Mouse (Mus musculus): Measurements from ENCODE around the gene Shmt2.

Gene Shmt2

GRCm38 (mm10) chr10:127512813-127513212 lies 9.4 kb downstream of the Shmt2 start:
- DNase-seq (ENCODE audit: extremely low read depth, low read depth, low spot score): no peak

- DNase-seq (ENCODE audit: extremely low read depth, low read depth, low spot score): no peak
Observed at GRCm38 (mm10) chr10:127512307-127512666, 10.0 kb downstream of the Shmt2 start.

- no peak for DNase-seq (ENCODE audit: extremely low read depth, low read depth, low spot score)
Observed at GRCm38 (mm10) chr10:127511634-127512306, 10.5 kb downstream of the Shmt2 start.

GRCm38 (mm10) chr10:127510895-127511617 lies 11.2 kb downstream of the Shmt2 start:
- DNase-seq (ENCODE audit: extremely low read depth, low read depth, low spot score): no peak

- DNase-seq (ENCODE audit: extremely low read depth, low read depth, low spot score): no peak
Observed at GRCm38 (mm10) chr10:127509837-127510701, 12.2 kb downstream of the Shmt2 start.

- no peak for DNase-seq (ENCODE audit: extremely low read depth, low read depth, low spot score)
Observed at GRCm38 (mm10) chr10:127509051-127509836, 13.0 kb downstream of the Shmt2 start.

GRCm38 (mm10) chr10:127508239-127508638 lies 14.0 kb downstream of the Shmt2 start:
- DNase-seq (ENCODE audit: extremely low read depth, low read depth, low spot score): no peak

- no peak for DNase-seq (ENCODE audit: extremely low read depth, low read depth, low spot score)
Observed at GRCm38 (mm10) chr10:127500894-127501893, 21.1 kb downstream of the Shmt2 start, which contains the start of gene Stac3. TSS of gene Stac3 (plus strand) at chr10:127501686.

GRCm38 (mm10) chr10:127500042-127500441 lies 22.2 kb downstream of the Shmt2 start:
- no peak for DNase-seq (ENCODE audit: extremely low read depth, low read depth, low spot score)

GRCm38 (mm10) chr10:127499516-127499915 lies 22.7 kb downstream of the Shmt2 start:
- no peak for DNase-seq (ENCODE audit: extremely low read depth, low read depth, low spot score)

- no peak for DNase-seq (ENCODE audit: extremely low read depth, low read depth, low spot score)
Observed at GRCm38 (mm10) chr10:127496156-127496555, 26.1 kb downstream of the Shmt2 start.

GRCm38 (mm10) chr10:127492118-127492517 lies 30.1 kb downstream of the Shmt2 start:
- peak; percentile 86 for DNase-seq (ENCODE audit: extremely low read depth, low read depth, low spot score)

GRCm38 (mm10) chr10:127491128-127491512 lies 31.1 kb downstream of the Shmt2 start:
- DNase-seq (ENCODE audit: extremely low read depth, low read depth, low spot score): peak; percentile 30

GRCm38 (mm10) chr10:127490160-127491127 lies 31.8 kb downstream of the Shmt2 start:
- DNase-seq (ENCODE audit: extremely low read depth, low read depth, low spot score): peak; percentile 31

GRCm38 (mm10) chr10:127488856-127489255 lies 33.4 kb downstream of the Shmt2 start:
- DNase-seq (ENCODE audit: extremely low read depth, low read depth, low spot score): peak; percentile 91

GRCm38 (mm10) chr10:127485235-127485634 lies 37.0 kb downstream of the Shmt2 start:
- no peak for DNase-seq (ENCODE audit: extremely low read depth, low read depth, low spot score)

GRCm38 (mm10) chr10:127480833-127481813 lies 41.1 kb downstream of the Shmt2 start:
- DNase-seq (ENCODE audit: extremely low read depth, low read depth, low spot score): no peak
